Mouse (Mus musculus): ENCODE results near the gene Mbtps1.

Mbtps1 gene

GRCm38 (mm10) chr8:119501598-119501997 lies 56.9 kb downstream of the Mbtps1 start, which contains the start of gene Slc38a8:
Gene Slc38a8, minus strand, starts transcription at chr8:119501698.
- no peak for DNase-seq

DNA sequence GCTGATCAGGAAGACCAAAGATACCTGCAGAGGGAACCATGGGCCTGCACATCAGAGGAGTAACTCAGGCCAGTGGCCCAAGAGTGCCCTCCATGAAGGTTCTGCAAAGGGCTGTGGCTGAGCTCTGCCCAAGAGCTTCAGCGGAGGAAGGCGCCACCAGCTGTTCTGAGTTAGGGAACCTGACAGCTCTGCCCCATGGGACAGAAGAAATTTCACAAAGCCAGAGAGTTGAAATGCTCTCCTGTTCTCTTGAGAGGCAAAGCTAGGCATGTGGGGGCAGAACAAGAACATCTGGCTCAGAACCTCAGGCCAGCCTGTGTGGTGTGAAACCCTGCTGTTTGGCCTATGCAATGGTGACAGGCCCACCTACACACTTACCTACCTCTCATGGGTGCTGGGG lies 58.7 kb downstream of the Mbtps1 start:
- DNase-seq = no peak

DNA sequence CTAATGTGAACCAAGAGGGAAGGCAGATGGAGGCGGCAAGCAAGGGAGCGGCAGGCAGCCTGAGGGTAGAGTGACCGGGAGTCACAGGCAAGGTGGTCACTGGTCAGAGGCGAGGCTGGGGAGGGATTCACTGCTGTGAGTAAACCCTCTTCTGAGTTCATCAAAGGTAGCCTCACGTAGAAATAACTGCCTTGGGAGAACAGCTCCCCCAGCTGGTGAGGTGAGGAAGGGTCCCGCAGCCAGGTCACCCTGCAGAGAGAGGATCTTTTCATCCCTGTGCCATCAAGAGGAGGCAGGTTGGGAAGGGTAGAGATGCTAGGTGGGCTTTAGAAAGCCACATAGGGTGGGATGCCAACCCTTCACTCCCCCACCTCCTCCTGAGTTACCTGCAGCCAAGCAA lies 61.7 kb downstream of the Mbtps1 start:
- peak; percentile 32 for DNase-seq

DNA sequence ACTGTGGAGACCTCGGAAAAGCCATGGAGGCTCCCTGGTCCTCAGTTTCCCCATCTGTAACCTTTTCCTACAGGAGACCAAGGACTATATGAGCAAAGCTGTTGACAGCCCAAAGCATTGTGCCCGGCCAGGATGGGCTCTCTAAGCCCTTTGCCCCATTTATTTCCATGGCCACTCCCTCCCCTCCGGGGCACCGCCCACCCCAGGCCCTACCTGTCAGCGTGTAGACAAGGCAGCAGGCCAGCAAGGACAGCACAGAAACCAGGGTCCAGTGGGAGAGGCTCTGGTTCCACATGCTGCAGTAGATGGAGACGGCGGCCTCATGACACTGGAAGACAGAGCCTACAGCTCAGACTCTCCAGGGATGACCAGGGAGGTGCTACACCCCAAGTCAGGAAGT lies 71.4 kb downstream of the Mbtps1 start:
- DNase-seq = no peak

DNA sequence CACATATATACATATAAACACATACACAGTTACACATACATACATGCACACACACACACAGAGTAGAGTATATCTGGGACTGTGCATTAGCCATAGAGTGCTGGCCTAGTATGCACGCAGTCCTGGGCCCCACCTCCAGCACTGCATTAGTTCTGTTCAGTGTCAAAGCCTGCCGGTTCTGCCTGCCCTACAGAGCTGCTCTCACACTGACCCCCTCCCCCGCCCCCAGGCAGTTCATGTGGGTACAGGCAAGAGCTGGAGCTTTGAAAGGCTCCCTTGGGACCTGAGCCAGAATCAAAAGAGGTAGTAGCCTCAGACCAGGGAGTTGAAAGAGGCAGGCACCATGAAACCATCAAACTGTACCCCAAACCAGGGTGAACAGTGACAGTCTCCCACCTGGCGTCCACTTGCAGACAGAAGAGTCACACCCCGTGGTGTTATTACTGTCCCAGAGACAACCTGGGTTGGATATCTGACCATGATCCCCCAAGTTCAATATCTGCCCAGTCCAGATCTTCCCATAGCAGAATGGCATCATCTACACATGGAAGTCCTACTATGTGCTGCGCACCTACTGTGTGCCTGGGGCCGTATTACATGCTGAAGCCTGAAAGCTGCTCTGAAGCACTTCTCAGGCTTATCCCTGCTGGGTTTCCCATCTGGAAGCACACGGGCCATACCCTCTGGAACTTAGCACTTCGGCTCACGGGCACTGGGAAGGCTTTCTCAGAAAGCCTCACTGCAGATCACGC lies 74.2 kb downstream of the Mbtps1 start:
- DNase-seq = no peak

DNA sequence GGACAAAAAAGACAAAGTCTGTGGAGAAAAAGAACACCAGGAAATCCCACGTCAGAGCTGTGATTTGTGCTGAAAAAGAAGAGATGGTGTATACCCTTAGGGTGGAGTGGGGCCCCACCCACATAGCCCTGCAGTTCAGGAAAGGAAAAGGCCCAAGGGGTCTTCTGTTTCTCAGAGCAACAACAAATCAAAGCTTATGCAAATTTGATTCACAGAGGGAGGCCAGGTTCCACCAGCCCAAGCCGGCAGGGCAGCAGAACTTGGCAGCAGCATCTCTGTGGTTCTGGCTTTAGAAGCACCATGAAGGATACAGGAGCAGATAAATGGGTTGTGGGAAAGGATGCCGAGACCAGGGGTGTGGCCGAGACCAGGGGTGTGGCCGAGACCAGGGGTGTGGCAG lies 79.9 kb downstream of the Mbtps1 start:
- DNase-seq = no peak

DNA sequence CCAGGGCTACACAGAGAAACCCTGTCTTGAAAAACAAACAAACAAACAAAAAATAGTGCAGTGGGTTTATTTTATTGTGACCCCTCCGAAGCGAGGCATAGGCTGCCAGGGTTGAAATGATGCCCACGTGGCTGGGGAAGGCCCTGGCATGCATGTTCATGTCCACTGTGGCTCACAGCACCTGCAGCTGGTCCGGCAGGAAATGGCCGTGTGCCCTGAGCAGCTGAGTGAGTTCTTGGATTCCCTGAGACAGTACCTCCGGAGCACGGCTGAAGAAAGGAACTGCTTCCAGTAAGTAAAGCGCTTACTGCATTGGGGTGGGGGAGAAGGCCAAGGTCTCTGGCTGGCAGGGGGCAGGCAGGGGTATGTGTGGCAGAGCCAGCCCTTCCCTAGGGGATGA lies 90.4 kb downstream of the Mbtps1 start:
- no peak for DNase-seq

GRCm38 (mm10) chr8:119466794-119467193 lies 91.7 kb downstream of the Mbtps1 start:
- DNase-seq = no peak

DNA sequence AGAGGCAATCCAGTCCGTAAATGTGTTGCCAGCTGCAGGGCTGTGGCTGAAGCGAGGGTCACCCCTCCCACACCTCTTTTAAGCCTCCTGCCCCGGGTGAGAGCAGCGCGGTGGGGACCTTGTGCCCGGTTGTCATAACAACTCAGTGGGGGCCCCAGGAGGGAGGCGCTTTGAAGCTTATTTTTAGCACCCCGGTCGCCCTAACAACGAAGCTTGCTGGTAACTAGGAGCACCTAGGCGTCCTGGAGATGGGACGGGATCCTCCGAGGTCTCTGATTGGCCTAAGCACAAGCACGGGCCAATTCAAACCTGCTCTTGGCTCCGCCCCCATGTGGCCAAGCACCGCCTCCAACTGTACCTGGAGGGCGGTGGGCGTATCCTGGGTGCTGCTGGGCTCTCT lies 92.4 kb downstream of the Mbtps1 start:
- peak; percentile 67 for DNase-seq

DNA sequence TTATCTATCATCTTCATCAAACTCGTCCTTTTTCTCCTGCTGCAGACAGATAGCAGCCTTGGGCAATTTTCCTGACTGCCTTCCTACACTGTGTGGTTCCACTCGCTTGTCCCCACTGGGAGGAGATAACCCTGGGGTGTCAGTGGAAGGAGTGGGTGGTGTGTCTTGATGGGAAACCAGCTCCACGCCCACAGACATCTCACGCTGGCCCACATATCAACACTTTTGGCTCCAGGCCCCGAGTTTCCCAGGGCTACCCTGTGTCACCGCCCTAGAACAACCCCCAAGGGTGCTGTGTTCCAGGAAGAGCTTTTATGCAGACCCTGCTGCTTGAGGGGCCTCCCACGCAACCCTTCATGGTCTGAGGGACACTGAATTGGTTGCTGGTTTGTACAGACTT lies 94.8 kb downstream of the Mbtps1 start:
- no peak for DNase-seq

DNA sequence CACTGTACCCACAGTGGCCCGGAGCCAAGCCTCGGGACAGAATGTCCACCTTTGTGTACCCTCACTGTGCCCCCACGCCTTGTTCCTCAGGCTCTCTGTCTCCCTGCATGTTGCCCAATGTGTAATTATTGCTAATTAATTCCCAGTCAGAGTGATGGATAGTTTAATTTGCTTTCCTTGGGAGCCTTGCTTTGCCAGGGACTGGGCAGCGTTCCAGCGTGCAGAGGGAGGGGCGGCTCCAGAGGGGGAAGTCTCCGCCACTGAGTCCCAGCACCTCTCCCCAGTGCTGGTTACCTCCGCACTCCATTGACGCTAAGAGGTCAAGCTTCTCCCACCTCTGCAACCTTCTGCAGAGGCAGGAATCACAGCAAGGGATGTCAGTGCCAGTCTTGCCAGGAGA lies 97.2 kb downstream of the Mbtps1 start:
- no peak for DNase-seq

DNA sequence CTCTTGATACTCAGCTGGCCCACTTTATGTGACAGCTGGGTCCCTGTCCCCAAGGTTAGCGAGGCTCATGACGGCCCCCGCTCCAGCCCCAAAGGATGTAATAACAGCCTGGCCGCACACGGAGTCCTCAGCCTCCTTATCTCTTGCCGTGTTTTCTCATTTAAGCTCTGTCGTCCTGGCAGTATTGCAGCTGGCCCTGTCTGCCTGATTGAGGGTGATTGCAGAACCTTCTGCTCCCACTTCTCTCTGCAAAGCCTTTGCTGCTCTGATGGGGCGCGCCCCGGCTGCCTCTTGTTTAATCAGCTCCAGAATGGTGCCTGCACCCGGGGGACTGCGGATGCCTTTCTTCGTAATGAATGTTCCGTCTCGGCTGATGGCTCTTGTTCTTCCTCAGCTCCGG lies 98.8 kb downstream of the Mbtps1 start:
- no peak for DNase-seq
